Mouse (Mus musculus) kidney, adult 2 months (tissue): Measurements from ENCODE around the gene Txk. TPM values are rescaled to one million over a fixed set of nuclear protein-coding genes. Genes with fewer than 3 reads are reported as not detected.

Experiments used
- DNase-seq: peaks from one replicate; pipeline ENCODE4 v3.0.0; 2021
- H3K27ac ChIP-seq: fragments of 200-500 bp; 2 replicates; pipeline ENCODE4 v1.5.1; 2012; ENCODE audit warnings: low read depth, low read length, control low read depth, inconsistent platforms; ENCODE audit not compliant: insufficient read depth
- H3K27me3 ChIP-seq: fragments of 200-500 bp; replicated peaks from 2 replicates; pipeline ENCODE4 v1.6.1; 2012; ENCODE audit warnings: mild to moderate bottlenecking, moderate library complexity, low read length, inconsistent platforms; ENCODE audit not compliant: control insufficient read depth, insufficient read depth
- H3K36me3 ChIP-seq: fragments of 200-500 bp; 2 replicates; pipeline ENCODE4 v1.6.1; 2012; ENCODE audit warnings: mild to moderate bottlenecking, moderate library complexity, low read length, inconsistent platforms; ENCODE audit not compliant: control insufficient read depth, insufficient read depth
- H3K4me1 ChIP-seq: fragments of 200-500 bp; 2 replicates; pipeline ENCODE4 v1.6.1; 2011; ENCODE audit warnings: low read length; ENCODE audit not compliant: control insufficient read depth, insufficient read depth
- H3K4me3 ChIP-seq: fragments of 200-500 bp; 2 replicates; pipeline ENCODE4 v1.5.1; 2011; ENCODE audit warnings: mild to moderate bottlenecking, low read depth, low read length, control low read depth; ENCODE audit not compliant: insufficient read depth
- CTCF ChIP-seq: fragments of 200-500 bp; conservative IDR thresholded peaks from 2 replicates; pipeline ENCODE4 v1.5.1; 2011; ENCODE audit warnings: low read depth, mild to moderate bottlenecking, control low read depth, low read length, moderate library complexity, mixed read lengths; ENCODE audit not compliant: insufficient read depth, insufficient read length
- POLR2A ChIP-seq: fragments of 200-500 bp; IDR thresholded peaks from one replicate; pipeline ENCODE4 v1.6.1; 2011; ENCODE audit warnings: low read depth, low read length, control low read depth
- WGBS: fragments of 180-500 bp; shearing (Covaris S2); methylation state at CpG from one replicate; pipeline ENCODE4 v1.1.7; 2018; 5-methylcytosine and 5-hydroxymethylcytosine counted together
- polyA plus RNA-seq: library from polyadenylated mRNA; depleted of rRNA; stranded (reverse); fragments of >200 nt; gene quantifications from 2 replicates; pipeline ENCODE4 v1.2.3, GENCODE M21; 2012

Gene Txk
- polyA plus RNA-seq, 1 experiment: 0.88 TPM

DNA sequence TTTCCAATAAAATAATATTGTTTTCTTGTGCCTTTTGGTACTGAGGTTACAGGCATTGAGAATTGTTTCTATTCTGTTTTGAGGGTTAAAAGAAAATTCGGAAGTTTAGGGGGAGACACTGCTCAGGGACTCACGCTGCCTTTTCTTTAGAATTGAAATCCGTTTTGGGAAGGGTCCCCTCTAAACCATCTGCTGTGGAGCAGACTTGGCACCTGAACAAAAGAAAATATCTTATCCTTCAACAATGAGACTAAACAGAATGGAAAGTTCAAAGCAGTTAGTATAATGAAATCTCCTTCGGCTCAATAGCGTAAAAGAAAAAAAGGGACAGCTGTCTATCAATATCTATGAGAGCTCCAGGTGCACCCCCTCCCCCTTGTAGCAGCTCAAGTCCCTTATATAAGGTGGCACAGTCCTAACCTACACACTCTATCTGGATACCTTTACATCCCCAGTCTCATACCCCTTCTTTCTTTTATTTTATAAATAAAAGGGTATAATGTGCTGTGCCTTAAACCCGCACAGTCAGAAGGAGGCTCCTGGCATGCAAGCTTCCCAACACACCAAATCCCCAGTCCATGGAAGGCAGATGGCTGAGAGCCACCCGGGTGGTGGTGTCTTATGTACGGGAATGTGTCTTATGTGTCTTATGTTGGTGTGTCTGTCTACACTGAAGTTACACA, 81.4 kb downstream of the Txk start:
- WGBS: 84% methylated on average over 8 of the region's 8 CpGs
- Histone ChIP-seq H3K36me3 (no peaks in the 10 kb centered on the region), H3K4me3 (no peak overlapping the region), H3K27me3 (no peaks in the 10 kb centered on the region), H3K27ac (no peak overlapping the region), H3K4me1 (no peaks in the 10 kb centered on the region)
- no peak for TF ChIP-seq CTCF
- no peak for TF ChIP-seq POLR2A
- no peak for DNase-seq

DNA sequence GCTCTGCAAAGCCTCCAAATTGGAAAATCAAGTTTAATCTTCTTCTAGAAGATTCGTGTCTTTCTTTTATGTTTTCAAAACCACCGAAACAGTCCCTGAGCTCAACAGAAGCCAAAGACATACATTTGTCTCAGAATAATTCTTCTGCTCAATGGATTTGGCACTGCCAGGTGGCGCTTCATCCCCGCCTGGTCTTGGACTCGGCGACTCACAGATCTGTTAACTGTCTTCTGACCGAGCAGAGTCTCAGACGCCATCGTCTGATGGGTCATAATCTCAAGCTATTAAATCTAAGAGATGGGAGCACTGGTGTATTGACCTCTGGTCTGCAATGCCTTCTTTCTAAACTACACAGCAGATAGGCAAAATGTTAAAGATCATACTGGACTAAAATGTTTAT, 84.2 kb downstream of the Txk start:
- WGBS: 83% methylated on average over 9 of the region's 9 CpGs
- DNase-seq: no peak
- no peak for TF ChIP-seq POLR2A
- TF ChIP-seq CTCF: no peak

DNA sequence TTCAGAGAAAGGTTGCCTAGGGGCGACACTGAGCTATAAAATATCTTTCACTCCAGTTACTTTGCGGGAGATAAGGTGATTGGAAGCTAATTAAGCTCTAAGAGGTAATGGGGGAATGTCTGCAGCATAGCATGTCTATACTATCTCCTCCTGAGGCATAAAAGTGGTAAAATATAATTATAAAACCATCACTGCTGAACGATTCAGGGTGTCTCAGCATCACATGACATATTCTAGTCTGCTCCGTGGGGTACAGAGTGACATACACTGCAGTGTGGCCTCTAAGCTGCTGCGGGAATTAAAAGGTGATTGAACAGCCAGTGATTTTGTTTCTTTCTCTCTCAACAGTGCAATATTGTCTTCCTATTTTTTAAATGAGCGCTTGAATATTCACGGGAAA, 86.1 kb downstream of the Txk start:
- Histone ChIP-seq H3K27me3 (no peaks in the 10 kb centered on the region), H3K27ac (no peak overlapping the region), H3K36me3 (no peaks in the 10 kb centered on the region), H3K4me3 (no peak overlapping the region), H3K4me1 (no peaks in the 10 kb centered on the region)
- no peak for TF ChIP-seq CTCF
- TF ChIP-seq POLR2A: no peak
- WGBS: 78% methylated on average over 7 of the region's 7 CpGs
- no peak for DNase-seq

More for the DNA sequence above, 84.2 kb downstream of the Txk start:
- no peak overlapping the region for H3K4me3 ChIP-seq
- H3K4me1 ChIP-seq: no peaks in the 10 kb centered on the region
- no peaks in the 10 kb centered on the region for H3K36me3 ChIP-seq
- no peak overlapping the region for H3K27ac ChIP-seq
- H3K27me3 ChIP-seq: no peaks in the 10 kb centered on the region

DNA sequence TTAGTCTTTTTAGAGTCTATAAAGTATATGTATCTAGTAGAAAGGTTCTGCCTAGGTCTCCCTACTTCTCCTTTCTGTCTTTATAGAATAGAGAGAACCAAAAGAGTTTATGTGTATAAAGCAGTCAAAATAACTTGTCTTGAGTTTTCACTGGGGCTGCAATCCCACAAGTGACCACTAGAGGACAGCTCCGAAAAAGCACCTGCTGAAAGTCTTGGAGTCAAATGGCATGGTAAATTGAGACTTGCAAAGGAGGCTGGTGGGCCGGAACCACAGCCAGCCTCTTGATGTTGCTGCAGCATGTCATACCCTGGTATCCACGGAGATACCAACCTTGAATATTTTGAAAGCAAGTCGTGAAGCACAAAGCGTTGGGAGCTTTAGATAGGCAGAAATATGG, 87.3 kb downstream of the Txk start:
- Histone ChIP-seq H3K27ac (no peak overlapping the region), H3K36me3 (no peaks in the 10 kb centered on the region), H3K4me3 (no peak overlapping the region), H3K27me3 (no peaks in the 10 kb centered on the region), H3K4me1 (no peaks in the 10 kb centered on the region)
- 21% methylated on average over 5 of the region's 5 CpGs for WGBS
- peak; percentile 50 for DNase-seq
- TF ChIP-seq POLR2A: no peak
- TF ChIP-seq CTCF: peak; percentile 63

DNA sequence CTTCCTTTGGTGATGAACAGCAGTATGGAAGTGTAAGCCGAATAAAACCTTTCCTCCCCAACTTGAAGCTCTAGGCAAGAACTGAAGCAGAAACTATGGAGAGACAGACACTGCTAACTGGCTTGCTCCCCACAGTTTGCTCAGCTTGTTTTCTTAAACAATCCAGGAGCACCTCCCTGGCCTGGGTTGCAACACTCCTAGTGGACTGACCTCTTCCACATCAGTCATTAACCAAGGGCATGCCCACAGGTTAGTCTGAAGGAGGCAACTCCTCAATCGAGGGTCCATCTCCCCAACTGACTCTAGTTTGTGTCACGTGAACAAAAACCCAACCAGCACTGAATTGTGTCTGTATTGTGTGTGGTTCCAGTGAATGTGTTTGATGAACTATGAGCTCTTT, 87.7 kb downstream of the Txk start:
- DNase-seq: peak; percentile 23
- no peak for TF ChIP-seq POLR2A
- TF ChIP-seq CTCF: no peak
- H3K27ac ChIP-seq: no peak overlapping the region
- H3K27me3 ChIP-seq: no peaks in the 10 kb centered on the region
- H3K36me3 ChIP-seq: no peaks in the 10 kb centered on the region
- H3K4me1 ChIP-seq: no peaks in the 10 kb centered on the region
- WGBS: 48% methylated on average over 3 of the region's 3 CpGs
- H3K4me3 ChIP-seq: no peak overlapping the region

DNA sequence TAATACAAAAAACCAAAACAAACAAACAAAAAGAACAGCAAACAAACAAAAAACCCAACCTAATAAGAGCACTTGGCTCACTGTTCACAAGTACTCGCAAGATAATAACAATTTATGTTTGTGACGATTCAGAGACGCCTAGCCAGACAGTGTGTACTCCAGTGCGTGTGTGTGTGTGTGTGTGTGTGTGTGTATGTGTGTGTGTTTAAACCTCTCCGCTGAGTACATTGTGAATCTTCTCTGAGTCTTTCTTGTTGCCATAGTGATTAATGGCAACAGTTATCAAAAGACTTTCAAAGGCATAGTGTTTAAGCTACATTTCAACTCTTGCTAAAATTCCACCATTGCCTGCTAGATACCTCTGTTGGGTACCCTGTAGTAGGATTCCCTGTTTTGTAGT, 88.5 kb downstream of the Txk start:
- no peaks in the 10 kb centered on the region for H3K27me3 ChIP-seq
- no peak overlapping the region for H3K27ac ChIP-seq
- no peak overlapping the region for H3K4me3 ChIP-seq
- TF ChIP-seq POLR2A: no peak
- TF ChIP-seq CTCF: no peak
- 93% methylated on average over 5 of the region's 5 CpGs for WGBS
- DNase-seq: no peak
- no peaks in the 10 kb centered on the region for H3K36me3 ChIP-seq
- no peaks in the 10 kb centered on the region for H3K4me1 ChIP-seq

DNA sequence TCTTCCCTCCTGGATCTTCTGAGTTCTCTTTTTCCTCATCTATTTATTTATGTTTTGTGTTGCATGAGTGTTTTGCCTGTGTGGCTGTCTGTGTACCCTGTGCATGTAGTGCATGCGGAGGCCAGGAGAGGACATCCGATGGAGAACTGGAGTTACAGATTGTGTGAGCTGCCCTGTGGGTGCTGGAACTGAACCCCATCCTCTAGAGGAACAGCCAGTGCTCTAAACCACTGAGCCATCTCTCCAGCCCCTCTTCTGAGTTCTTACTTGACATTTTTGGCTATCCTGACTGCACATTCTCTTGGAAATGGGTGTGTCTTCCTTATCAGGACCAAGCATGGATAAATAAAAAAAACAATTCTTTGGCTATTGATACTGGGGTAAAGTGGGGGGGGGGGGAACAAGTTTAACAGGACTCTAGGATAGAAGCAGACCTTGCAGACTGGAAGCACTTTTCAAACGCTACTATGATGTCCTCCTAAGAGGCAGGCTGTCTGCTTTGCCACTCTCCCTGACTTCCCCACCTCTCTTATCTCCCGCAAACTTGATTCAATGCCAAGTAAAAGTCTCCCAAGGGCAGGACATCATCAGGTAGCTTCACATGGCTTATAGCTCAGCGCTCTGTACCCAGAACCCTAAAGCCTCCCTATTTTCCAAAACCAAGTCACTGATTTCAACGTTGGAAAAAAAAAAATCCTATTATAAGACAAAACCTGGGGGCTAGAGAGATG, 91.4 kb downstream of the Txk start:
- TF ChIP-seq CTCF (no peak), POLR2A (no peak)
- no peaks in the 10 kb centered on the region for H3K36me3 ChIP-seq
- 86% methylated on average over 6 of the region's 6 CpGs for WGBS
- no peaks in the 10 kb centered on the region for H3K4me1 ChIP-seq
- no peak overlapping the region for H3K27ac ChIP-seq
- H3K27me3 ChIP-seq: no peaks in the 10 kb centered on the region; the same call in 1 of the 2 replicates
- DNase-seq: no peak
- no peak overlapping the region for H3K4me3 ChIP-seq
